Mouse (Mus musculus): ENCODE measurements at regions not wholly inside any gene's neighbourhood (a gene's known extent, or its start where the extent isn't known, plus 50 kb on each side); places are given as distances from the start of the nearest gene placed in this dataset.

- TF ChIP-seq CTCF (IDR thresholded peaks at IDR 0.05; ENCODE audit: control insufficient read depth, insufficient read depth, insufficient read length) (no peak), CEBPB (IDR thresholded peaks at IDR 0.05; ENCODE audit: low read depth) (no peak), MYOG (IDR thresholded peaks at IDR 0.05; ENCODE audit: control insufficient read depth, extremely low read depth, insufficient read length) (no peak), MAX (IDR thresholded peaks at IDR 0.05) (no peak), USF1 (IDR thresholded peaks at IDR 0.05; ENCODE audit: low read depth) (no peak), MYOD1 (IDR thresholded peaks at IDR 0.05; ENCODE audit: control insufficient read depth, insufficient read length, low read depth) (no peak), FOSL1 (IDR thresholded peaks at IDR 0.05; ENCODE audit: insufficient read depth, low read length, poor library complexity, severe bottlenecking) (no peak)
Measured at GRCm38 (mm10) chr11:65334286-65334685, 64.5 kb upstream of the Myocd start.

Data from C2C12 (cell line).